Mouse (Mus musculus): ENCODE results near the gene Ankfy1.

Gene Ankfy1

GRCm38 (mm10) chr11:72795455-72796295, 105.9 kb downstream of the Ankfy1 start, which contains the start of the genes Cyb5d2 and Zzef1:
Gene Cyb5d2 (minus strand): TSS chr11:72796142.
Gene Zzef1 (plus strand): TSS chr11:72796226.
- peak; percentile 87 to 90 for DNase-seq (ENCODE audit: low spot score in 2 of 2)

DNA sequence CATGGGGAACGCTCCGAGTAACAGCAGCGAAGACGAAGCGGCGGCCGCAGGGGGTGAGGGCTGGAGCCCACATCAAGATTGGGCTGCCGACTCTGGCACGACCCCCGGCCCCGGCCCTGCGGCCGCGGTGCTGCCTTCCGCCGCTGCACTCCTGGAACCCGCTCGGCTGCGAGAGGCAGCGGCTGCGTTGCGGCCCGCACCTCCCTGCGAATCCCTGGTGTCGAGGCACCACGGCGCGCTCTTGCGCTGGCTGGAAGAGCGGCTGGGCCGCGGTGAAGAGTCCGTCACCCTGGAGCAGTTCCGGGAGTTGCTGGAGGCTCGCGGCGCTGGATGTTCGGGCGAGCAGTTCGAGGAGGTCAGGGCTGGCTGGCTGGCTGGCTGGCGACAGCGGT, 106.5 kb downstream of the Ankfy1 start:
- no peak for DNase-seq (ENCODE audit: low spot score in 2 of 2)

DNA sequence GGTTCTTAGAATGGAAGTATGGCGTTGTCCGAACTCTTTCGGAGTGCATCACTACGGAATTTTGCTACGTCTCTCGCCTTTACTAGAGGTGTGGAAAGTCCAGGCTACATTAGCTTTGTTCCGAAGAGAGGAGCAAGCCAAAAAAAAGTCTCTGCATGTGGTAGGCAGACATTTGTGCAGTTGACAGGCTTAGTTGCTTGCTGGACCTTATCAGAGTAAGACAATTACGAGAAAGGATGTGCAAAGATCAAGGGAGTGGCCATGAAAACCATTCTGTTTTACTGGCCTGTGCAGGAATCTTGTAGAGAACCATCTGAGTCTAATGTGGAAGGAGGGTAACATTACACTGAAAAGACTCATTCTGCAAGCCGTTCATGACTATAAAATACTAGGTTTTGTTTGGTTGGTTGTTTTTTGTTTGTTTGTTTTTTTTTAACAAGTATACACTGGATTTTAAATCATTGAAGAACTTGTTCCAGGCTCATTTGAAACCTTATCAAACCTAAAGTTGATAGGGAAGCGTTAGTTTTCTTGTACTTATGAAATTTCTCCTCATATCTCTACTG, 107.0 kb downstream of the Ankfy1 start:
- DNase-seq (ENCODE audit: low spot score in 2 of 2), result no peak

DNA sequence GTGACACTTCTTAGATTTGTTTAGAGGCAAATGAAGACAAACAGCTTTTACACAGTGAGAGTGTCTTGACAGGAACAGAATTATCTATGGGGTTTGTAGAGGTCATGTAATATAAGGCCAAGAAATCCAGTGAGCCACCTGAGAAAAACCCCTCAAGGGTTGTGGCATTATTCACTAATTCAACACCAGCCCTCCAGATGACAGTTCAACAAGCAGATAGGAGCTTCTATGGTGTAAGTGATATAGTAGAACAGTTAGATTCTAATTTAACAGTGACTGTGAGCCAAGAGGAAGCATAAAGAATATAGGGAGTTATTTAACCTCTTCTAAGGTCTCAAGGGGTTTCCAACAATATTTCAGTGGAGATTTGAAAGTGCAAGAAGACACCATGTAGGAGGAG, 108.3 kb downstream of the Ankfy1 start:
- no peak for DNase-seq (ENCODE audit: low spot score in 2 of 2)

DNA sequence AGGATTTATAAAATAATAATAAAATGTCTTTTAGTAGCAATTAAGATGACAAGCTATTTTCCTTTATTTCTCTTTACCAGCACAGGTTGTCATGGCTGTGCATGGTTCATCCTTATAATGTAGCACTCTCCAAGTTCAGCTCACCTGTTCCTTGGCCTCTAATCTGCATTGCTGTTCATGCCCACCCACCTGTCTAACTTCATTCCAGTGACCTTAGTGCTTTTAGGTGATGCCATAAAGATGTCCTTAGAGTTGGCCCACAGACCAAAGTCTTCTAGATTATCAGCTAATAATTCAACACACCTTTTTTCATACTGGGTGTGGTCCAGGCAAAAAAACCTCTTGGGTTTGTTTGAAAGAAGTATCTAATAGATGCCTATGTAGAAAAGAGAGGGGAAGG, 111.4 kb downstream of the Ankfy1 start:
- DNase-seq (ENCODE audit: low spot score in 2 of 2), result no peak

GRCm38 (mm10) chr11:72803038-72803437, 113.2 kb downstream of the Ankfy1 start:
- DNase-seq (ENCODE audit: low spot score in 2 of 2), result no peak

GRCm38 (mm10) chr11:72804586-72804985, 114.8 kb downstream of the Ankfy1 start:
- DNase-seq (ENCODE audit: low spot score in 2 of 2), result no peak

DNA sequence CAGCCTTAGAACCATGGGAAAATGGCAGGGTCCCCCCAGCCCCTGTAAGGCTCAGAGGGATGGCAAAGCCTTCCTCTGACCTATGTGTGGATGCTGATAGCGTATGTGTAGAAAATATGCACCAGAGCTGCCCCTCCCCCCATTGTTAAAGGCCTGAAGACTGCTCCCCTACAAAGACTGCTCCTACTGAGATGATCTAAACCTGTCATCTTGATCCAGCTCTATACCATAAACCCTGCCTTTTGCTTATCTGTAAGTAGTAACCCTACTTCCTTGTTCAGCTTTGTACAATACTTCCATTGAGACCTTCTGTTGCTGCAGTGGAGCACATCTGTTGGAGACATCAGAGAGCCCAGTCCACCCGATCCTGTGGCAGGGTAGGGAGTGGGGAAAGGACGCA, 115.4 kb downstream of the Ankfy1 start:
- no peak for DNase-seq (ENCODE audit: low spot score in 2 of 2)

GRCm38 (mm10) chr11:72806556-72806955, 116.8 kb downstream of the Ankfy1 start:
- no peak for DNase-seq (ENCODE audit: low spot score in 2 of 2)

DNA sequence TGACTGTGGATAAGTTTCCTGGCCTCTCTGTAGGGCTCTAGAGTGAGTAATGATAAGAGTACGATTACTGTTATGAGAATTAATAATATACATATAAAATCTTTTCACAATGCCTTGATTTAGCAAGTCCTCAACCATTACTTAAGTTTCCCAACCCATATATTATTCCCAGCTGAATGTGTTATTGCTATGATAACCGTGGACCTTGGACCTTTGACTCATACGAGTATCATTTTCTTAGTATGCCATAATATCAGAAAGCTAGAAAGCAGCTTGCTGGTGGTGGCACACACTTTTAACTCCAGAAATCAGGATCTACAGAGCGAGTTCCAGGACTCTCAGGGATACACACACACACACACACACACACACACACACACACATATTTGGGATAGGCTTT, 118.2 kb downstream of the Ankfy1 start:
- no peak for DNase-seq (ENCODE audit: low spot score in 2 of 2)

DNA sequence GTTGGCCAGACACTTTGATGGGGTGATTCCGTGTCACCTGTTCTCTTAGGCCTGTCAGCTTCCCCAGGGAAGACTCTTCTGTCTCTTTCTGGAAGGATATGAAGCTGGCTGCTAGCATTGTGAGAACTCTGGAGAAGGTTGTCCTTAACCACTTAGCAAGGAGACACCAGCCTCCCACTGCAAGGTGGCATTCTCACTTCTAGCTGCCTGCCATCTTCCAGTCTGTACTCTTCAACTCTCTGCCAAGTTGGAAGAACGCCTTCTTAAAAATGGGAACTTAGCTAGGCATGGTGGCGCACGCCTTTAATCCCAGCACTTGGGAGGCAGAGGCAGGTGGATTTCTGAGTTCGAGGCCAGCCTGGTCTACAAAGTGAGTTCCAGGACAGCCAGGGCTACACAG, 123.9 kb downstream of the Ankfy1 start:
- no peak for DNase-seq (ENCODE audit: low spot score in 2 of 2)

DNA sequence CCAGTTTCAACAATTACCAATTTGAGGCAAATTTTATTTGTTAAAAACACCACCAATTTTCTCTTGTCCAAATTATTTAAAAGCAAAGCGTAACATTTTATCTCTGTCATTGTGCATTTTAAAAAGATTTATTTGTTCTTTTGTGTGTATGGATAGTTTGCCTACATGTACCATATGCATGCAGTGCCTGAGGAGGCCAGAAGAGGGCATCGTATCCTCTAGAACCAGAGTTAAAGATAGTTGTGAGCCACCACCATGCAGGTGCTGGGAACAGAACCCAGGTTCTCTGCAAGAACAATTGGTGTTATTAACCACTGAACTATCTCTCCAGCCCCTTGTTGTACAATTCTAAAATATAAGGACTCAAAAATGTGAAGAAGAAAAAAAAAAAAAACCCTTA, 124.4 kb downstream of the Ankfy1 start:
- no peak for DNase-seq (ENCODE audit: low spot score in 2 of 2)

GRCm38 (mm10) chr11:72816859-72817258, 127.1 kb downstream of the Ankfy1 start:
- no peak for DNase-seq (ENCODE audit: low spot score in 2 of 2)

GRCm38 (mm10) chr11:72818067-72818466, 128.3 kb downstream of the Ankfy1 start:
- DNase-seq (ENCODE audit: low spot score in 2 of 2), result no peak

- DNase-seq (ENCODE audit: low spot score in 2 of 2), result no peak
These were observed 131.2 kb downstream of the Ankfy1 start for GRCm38 (mm10) chr11:72821041-72821440.
